Mouse (Mus musculus) brain, embryonic 14.5 days (tissue): ENCODE data around the gene Ano2.

Experiments used
- CTCF ChIP-seq: fragments of 200-500 bp; IDR thresholded peaks from 2 replicates; pipeline ENCODE4 v1.5.1; 2012; ENCODE audit warnings: inconsistent platforms, mild to moderate bottlenecking, moderate library complexity, borderline replicate concordance; ENCODE audit not compliant: insufficient read depth, insufficient read length; ENCODE audit errors: extremely low read depth
- POLR2A ChIP-seq: fragments of 200-500 bp; IDR thresholded peaks from 2 replicates; pipeline ENCODE4 v1.6.1; 2012; ENCODE audit warnings: mild to moderate bottlenecking, inconsistent platforms, borderline replicate concordance; ENCODE audit not compliant: poor library complexity, insufficient read depth, insufficient read length, severe bottlenecking; ENCODE audit errors: extremely low read depth

DNA sequence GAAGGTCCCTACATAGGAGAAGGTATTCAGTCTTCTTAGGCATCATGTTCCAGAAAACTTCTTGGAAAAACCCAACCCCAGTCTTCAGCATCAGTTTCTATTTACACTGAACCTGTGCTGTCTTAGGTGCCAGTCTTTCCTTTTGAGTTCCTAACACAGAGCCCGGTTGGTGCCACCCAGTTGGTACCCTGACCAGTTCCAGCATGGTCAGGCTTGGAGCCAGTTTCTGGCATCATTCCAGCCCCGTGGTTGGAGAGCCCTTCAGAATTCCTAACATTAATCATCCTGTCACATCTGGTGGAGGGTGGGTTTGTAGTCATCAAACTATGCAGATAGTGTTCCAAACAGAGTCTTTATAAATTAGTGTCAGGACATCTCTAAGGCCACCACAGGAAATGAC, 234.8 kb downstream of the Ano2 start:
- TF ChIP-seq CTCF = no peak
- no peak for TF ChIP-seq POLR2A
